Mouse (Mus musculus) heart, adult 8-10 months (tissue): ENCODE data around the gene Zfp759. TPM values are rescaled to one million over a fixed set of nuclear protein-coding genes. Genes with fewer than 3 reads are reported as not detected.
"Not testable (repeated sequence)": the region's sequence is repeated elsewhere in the genome, so short reads cannot be mapped to it uniquely, and the experiment has no call there.

Source experiments
- DNase-seq: peaks from one replicate; pipeline ENCODE4 v3.0.0; 2022; ENCODE audit warnings: low spot score
- total RNA-seq, 4 experiments: library from RNA; stranded (reverse); gene quantifications; 2 replicates each; pipeline ENCODE4 v1.2.4; 2022

Gene Zfp759
- 1 to 10 TPM; 4.6 to 5.8 (median 5.1) TPM for total RNA-seq

DNA sequence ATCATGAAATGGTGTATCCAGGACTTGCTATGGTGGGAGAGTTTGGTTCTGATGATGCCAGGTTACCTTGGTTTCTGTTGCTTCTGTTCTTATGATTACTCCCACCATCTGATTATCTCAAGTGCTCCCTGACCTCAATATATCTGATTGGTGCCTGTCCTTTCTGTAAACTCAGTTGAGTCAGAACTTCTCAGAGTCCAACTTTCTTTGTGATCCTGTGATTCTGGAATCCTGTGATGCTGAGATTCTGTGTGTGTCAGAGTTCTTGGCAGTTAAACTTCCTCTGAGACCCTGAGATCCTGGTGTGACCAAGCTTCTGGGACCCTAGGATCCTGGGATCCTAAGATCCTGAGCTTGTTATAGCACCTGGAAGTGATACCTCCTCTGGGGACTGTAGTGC lies at the start of gene Zfp759:
Gene Zfp759, plus strand, starts transcription at position 301 of the 400 bp plus-strand sequence.
- DNase-seq: not testable (repeated sequence)

GRCm38 (mm10) chr13:67072786-67073185 lies 48.7 kb upstream of the Zfp759 start:
- DNase-seq: no peak

GRCm38 (mm10) chr13:67077244-67077643 lies 44.2 kb upstream of the Zfp759 start:
- no peak for DNase-seq

DNA sequence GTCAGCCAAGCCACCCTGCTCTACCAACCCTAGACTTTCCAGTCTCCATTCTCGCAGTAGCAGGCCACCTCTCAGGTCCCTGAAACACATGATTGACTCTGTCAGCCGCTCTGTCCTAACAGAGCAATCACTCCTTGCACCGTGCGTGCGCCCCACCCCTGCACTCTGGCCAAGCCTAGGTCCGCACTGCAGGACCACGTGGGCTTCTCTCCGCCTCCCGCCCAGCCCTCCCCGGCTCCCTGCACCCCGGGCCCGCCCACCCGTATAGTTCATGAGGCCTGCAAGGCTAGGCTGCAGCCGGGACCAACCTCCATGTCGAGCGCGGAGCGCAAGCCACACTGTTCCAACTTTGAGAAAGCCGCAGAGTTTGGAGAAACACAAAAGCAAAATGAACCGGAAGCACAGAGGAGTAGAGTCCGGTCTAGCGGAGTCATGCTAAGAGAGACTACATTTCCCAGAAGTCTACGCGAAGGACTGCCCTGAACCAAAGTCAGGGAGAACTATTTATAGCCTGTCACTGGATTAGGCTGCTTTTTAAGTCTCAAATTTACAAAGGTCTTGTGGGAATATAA lies 40.2 kb upstream of the Zfp759 start:
- DNase-seq: peak; percentile 89

DNA sequence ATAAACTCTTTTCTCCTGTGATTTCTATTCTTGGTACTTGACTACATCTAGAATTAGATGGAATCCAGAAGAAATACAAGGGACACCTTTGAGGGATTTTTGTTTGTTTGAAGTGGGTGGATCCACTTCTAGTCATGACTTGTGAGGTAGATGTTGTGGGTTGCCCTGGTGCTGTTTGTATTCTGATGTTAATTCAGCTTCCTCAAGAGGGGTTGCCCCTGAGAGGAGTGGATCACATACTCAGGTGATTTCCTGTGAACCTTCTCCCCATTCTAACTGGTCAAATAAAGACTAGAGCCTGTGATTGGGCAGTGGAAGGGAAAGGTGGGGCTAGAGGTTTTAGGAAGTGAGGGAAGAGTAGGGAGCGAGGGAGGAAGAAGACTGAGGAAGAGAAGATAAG lies 39.5 kb upstream of the Zfp759 start:
- DNase-seq: no peak

GRCm38 (mm10) chr13:67090154-67090553 lies 31.3 kb upstream of the Zfp759 start:
- DNase-seq: no peak

DNA sequence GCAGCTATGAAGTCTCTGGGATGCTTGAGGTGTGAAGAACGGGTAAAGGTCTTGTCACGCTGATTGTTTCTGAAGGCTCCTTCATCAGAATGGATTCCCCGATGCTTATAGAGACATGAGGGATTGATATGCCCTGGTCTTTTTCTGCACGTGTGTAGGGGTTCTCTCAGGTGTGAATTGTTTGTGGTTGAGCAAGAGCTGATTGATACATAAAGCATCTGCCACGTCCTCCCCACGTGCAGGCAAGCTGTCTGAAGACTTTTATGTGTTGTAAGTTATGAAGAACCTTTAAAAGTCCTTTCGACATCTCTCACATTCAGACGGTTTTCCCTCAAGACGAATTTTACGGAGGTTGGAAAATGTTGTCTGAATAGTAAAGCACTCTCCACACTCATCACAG lies 23.6 kb upstream of the Zfp759 start, which contains the start of gene Zfp708:
Gene Zfp708, minus strand, starts transcription at position 101 of the 400 bp plus-strand sequence.
- no peak for DNase-seq

DNA sequence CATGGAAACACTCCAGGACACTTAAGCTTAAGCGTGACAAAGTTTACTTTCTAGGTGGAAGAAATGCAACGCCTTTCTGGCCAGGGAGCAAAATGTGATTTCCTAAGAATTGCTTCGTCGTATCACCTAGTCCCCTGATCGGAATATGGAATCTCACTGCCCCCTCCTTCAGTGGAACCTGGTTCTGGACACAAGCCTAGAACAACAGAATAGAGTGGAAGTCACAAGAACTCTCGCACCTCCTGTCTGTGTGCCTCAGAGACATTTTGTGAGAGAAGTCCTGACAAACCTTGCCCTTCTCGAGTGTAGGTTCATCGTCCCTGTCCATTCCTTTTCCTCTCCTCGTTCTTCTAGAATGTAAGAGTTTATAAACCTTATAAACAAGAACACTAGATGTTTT lies 13.8 kb upstream of the Zfp759 start:
- DNase-seq: no peak

DNA sequence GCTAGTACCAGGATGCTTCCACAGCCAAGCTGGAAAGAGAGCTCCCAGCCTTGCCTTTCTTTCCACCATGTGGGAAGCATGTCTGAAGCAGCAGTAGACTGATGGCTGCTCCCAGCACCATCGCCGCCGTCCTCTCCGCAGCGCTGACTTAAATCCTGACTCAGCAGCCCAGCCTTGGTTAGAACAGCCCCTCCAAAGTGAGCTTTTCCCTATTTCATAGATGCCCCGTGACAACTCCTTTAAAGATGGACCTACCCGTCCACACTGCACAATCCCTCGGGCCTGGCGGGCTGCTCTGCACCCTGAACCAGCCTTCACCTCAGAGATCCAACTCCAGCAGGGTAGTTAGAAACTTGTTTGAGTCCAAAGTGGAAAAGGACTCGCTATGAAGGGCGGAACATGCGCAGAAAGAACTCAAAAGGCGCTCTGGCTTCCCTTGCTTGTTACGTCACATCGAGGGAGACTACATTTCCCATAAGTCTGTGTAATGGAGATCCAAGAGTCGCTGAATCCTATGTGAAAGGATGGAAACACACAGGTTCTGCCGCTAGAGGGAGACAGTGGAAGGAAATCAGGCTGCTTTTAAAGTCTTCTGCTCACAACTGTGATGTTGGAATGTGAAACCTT lies 13.2 kb upstream of the Zfp759 start, which contains the start of gene Gm28557:
Gene Gm28557, minus strand, starts transcription at position 411 of the 627 bp plus-strand sequence.
- peak; percentile 98 for DNase-seq

DNA sequence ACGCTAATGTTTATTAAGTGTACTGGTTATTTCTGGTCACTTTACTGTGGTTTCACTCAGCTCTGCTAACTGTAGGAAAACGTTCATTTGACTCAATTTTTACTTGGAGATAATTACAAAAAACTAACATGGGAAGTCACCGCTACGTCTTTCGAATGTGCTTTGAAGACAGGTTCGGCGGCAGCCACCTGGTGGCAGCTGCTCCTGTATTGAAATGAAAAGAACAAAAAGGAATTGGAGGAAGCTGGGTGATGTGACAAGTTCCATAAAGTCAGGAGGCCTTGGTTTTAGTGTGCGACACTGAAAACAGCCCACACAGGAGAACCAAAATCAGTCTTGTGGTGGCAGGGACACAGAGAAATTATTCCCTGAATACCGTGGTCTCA lies 12.6 kb upstream of the Zfp759 start:
- DNase-seq: no peak

DNA sequence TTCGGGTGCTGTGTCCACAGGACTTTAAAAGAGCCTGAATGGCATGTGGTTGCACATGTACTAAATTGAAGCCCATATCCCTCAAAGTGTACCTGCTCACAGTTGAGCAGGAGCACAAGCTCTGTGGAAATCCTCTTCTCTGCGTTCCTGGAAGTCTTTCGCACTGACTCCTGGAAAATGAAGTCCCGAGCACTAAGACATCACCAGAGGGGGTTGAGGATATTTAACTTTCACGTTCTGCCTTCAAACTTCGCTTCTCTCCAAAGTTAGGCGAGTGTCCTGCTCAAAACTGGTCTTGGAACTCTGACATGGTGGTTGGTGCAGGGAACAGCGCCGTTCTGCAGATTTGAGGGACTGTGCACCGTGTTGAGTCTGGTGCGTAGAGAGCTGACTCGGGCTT lies 9.4 kb upstream of the Zfp759 start:
- peak; percentile 20 for DNase-seq

GRCm38 (mm10) chr13:67113287-67113686 lies 8.2 kb upstream of the Zfp759 start:
- no peak for DNase-seq

DNA sequence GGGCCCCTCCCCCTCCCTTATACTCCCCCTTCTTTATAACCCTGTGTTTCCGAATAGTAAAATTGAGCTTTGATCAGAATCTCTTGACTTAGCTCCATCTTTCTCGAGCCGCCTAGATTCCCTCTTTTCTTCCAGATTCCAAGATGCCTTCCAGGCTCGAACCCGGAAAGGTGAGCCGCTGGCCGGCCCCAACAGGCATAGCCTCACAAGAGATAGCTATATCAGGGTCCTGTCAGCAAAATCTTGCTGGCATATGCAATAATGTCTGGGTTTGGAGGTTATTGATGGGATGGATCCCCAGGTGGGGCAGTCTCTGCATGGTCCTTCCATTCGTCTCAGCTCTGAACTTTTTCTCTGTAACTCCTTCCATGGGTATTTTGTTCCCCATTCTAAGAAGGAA lies 5.3 kb upstream of the Zfp759 start, which contains the start of gene Rslcan18:
Gene Rslcan18, minus strand, starts transcription at position 101 of the 400 bp plus-strand sequence.
- DNase-seq: not testable (repeated sequence)

- DNase-seq: no peak
Observed at GRCm38 (mm10) chr13:67124460-67124859, 3.0 kb downstream of the Zfp759 start.

- not testable (repeated sequence) for DNase-seq
Observed at GRCm38 (mm10) chr13:67127507-67127906, 6.0 kb downstream of the Zfp759 start.

DNA sequence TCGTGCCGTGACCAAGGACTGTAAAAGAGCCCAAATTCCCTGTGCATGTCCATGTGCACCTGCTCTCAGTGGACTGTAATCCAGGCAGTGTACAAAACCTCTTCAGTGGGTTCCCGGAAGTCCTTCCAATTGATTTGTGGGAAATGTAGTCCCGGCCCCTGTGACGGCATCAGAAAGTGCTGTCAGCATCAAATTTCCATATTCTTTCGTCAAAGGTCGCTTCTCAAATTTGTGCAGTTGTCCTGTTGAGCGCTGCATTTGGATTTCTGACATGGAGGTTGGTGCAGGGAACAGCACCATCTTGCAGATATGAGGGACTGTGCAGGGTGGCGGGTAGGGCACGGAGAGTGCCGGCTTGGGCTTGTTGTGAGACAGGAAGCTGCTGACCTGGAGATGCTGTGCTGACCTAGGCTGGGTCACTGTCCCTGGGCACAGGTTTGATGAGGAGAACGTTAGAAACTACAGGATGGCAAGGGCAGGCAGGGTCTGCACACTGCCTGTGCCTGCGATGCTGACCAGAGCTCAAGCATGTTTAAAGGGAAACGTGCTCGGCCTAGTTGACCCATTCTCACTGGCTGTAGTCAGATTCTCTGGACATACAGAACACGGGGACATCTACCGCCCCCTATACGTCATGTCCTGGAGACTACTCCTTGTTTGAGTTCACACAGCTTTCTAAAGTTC lies 6.7 kb downstream of the Zfp759 start:
- peak; percentile 89 for DNase-seq

DNA sequence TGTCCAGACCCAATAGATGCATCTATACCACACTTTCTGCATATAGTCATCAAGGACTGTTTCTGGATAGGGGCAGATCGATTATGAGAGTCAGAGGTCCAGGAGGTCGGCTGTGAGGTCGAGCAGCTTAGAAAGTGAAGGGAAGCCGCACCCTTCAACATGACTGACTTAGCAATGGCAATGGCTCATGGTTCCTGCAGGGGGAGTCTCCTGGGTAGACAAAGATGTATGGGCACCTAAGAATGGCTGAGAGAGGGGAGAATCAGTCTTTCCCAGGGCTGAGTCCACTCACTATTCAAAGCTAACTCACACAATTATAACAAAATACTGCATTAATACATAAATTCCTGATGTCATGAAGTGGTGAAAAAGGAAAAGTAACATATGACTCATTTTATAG lies 44.7 kb downstream of the Zfp759 start:
- not testable (repeated sequence) for DNase-seq

GRCm38 (mm10) chr13:67172991-67173722 lies 51.7 kb downstream of the Zfp759 start, which contains the start of gene Rsl1:
Gene Rsl1, plus strand, starts transcription at chr13:67173182.
- peak; percentile 88 for DNase-seq

DNA sequence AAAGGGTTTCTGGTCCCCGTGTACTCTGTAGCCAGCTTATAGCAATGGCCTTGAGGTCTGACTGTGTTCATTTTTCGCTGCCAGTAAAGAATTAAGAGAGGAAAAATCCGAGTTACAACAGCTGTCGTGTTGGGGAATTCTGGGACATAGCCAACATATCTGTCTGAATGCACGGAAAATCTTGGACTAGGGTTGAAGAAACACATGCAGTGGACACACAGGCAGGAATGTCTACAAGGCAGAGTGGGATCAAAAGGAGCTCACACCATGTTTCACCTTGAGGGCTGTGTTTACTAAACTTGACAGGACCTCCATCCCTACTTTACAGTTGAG lies 52.2 kb downstream of the Zfp759 start:
- DNase-seq: no peak
